Mouse (Mus musculus) cerebellum, adult 2 months (tissue): ENCODE results near the gene Shc4.

Experiments used
- CTCF ChIP-seq: fragments of 200-500 bp; IDR thresholded peaks from 2 replicates; pipeline ENCODE4 v1.5.1; 2011; ENCODE audit warnings: low read depth, mild to moderate bottlenecking, control low read depth, low read length, moderate library complexity, borderline replicate concordance; ENCODE audit not compliant: insufficient read depth
- POLR2A ChIP-seq: fragments of 200-500 bp; IDR thresholded peaks from 2 replicates; pipeline ENCODE4 v1.6.1; 2011; ENCODE audit warnings: low read length, control low read depth, borderline replicate concordance; ENCODE audit not compliant: insufficient read depth

DNA sequence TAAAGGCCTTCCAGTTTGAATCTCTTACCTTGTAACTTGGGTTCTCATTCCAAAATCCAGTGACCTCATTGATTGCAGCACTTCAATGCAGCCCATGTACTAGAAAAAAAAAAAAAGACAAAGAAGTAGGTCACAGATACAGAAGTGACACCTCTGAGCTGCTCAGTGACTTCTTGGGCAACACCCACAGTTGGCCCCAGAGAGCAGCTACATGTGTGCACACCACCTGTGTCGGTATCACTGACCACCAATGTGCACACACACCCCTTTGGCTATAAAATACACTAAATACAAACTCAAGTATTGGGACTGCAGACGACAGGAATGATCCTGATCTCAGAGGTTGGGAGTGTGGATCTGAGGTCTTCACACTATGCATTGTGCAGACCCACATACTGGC, 29.1 kb downstream of the Shc4 start:
- TF ChIP-seq CTCF (no peak), POLR2A (no peak)
